Mouse (Mus musculus) myocyte (in vitro differentiated cells): ENCODE results near the gene Dbn1.

ENCODE experiments used
- CEBPB ChIP-seq: IDR thresholded peaks from 2 replicates; pipeline ENCODE4 v1.6.1; 2011; ENCODE audit warnings: mild to moderate bottlenecking, moderate library complexity; ENCODE audit not compliant: poor library complexity, insufficient read depth, severe bottlenecking
- E2F4 ChIP-seq: IDR thresholded peaks from one replicate; pipeline ENCODE4 v1.6.1; 2011; ENCODE audit warnings: mild to moderate bottlenecking, control low read depth, moderate library complexity; ENCODE audit not compliant: insufficient read depth
- MAX ChIP-seq: IDR thresholded peaks from one replicate; pipeline ENCODE4 v1.6.1; 2011; ENCODE audit warnings: low read depth, mild to moderate bottlenecking, control low read depth
- MYOD1 ChIP-seq, 3 experiments: IDR thresholded peaks; one replicate each; pipeline ENCODE4 v1.6.1; 2011; ENCODE audit warnings: control low read depth in 2 of 3, low read depth in 2 of 3, mild to moderate bottlenecking in 2 of 3, moderate library complexity in 1 of 3; ENCODE audit not compliant: insufficient read length in 2 of 3, control insufficient read depth in 1 of 3
- MYOG ChIP-seq, 3 experiments: IDR thresholded peaks; one replicate each; pipeline ENCODE4 v1.6.1; 2011; ENCODE audit warnings: control low read depth in 2 of 3, low read depth in 2 of 3, mild to moderate bottlenecking in 2 of 3; ENCODE audit not compliant: insufficient read length in 2 of 3, control insufficient read depth in 1 of 3, insufficient read depth in 1 of 3
- POLR2A ChIP-seq: IDR thresholded peaks from one replicate; pipeline ENCODE4 v1.6.1; 2011; ENCODE audit warnings: low read depth, mild to moderate bottlenecking, control low read depth, moderate library complexity; ENCODE audit not compliant: insufficient read length
- POLR2AphosphoS2 ChIP-seq: IDR thresholded peaks from one replicate; pipeline ENCODE4 v1.6.1; 2011; ENCODE audit warnings: low read depth, control low read depth; ENCODE audit not compliant: insufficient read length
- REST ChIP-seq: IDR thresholded peaks from one replicate; pipeline ENCODE4 v1.6.1; 2011; ENCODE audit warnings: mild to moderate bottlenecking, control low read depth, moderate library complexity; ENCODE audit not compliant: insufficient read depth, insufficient read length
- SRF ChIP-seq: IDR thresholded peaks from one replicate; pipeline ENCODE4 v1.6.1; 2011; ENCODE audit warnings: low read depth; ENCODE audit not compliant: control insufficient read depth, insufficient read length
- TCF12 ChIP-seq: IDR thresholded peaks from one replicate; pipeline ENCODE4 v1.6.1; 2011; ENCODE audit warnings: mild to moderate bottlenecking, control low read depth; ENCODE audit not compliant: poor library complexity, insufficient read depth, severe bottlenecking
- TCF3 ChIP-seq: IDR thresholded peaks from one replicate; pipeline ENCODE4 v1.6.1; 2011; ENCODE audit warnings: low read depth, control low read depth; ENCODE audit not compliant: insufficient read length
- USF1 ChIP-seq: IDR thresholded peaks from one replicate; pipeline ENCODE4 v1.6.1; 2011; ENCODE audit warnings: low read depth, mild to moderate bottlenecking, control low read depth, moderate library complexity

- TF ChIP-seq POLR2A (no peak), USF1 (no peak), MYOD1 (IDR thresholded peaks at IDR 0.05; ENCODE audit: control insufficient read depth in 1 of 3, insufficient read length in 2 of 3, low read depth in 2 of 3) (no peak), TCF12 (no peak), MAX (no peak), POLR2AphosphoS2 (no peak), E2F4 (no peak), SRF (no peak), CEBPB (no peak), MYOG (IDR thresholded peaks at IDR 0.05; ENCODE audit: control insufficient read depth in 1 of 3, insufficient read depth in 1 of 3, insufficient read length in 2 of 3, low read depth in 2 of 3) (no peak), TCF3 (no peak), REST (no peak)
Measured at GRCm38 (mm10) chr13:55430566-55430965, 57.3 kb downstream of the Dbn1 start.
